Mouse (Mus musculus) gonadal fat pad, adult 2 months (tissue): ENCODE measurements around the gene Zfp872. TPM values are rescaled to one million over a fixed set of nuclear protein-coding genes. Genes with fewer than 3 reads are reported as not detected.
A peak's percentile ranks its signal among the peaks of the same experiment; 100 is the strongest.
"Not testable (repeated sequence)": the region's sequence is repeated elsewhere in the genome, so short reads cannot be mapped to it uniquely, and the experiment has no call there.

ENCODE experiments used
- DNase-seq: peaks from one replicate; pipeline ENCODE4 v3.0.0-alpha.2; 2012; ENCODE audit warnings: low read depth
- polyA plus RNA-seq: library from polyadenylated mRNA; depleted of rRNA; stranded (reverse); fragments of >200 nt; gene quantifications from 2 replicates; pipeline ENCODE4 v1.2.3, GENCODE M21; 2012

Gene Zfp872
- polyA plus RNA-seq, 1 experiment = 1.0 TPM

- DNase-seq = no peak
These were observed 18.6 kb upstream of the Zfp872 start for GRCm38 (mm10) chr9:22169327-22169726.

- no peak for DNase-seq
These were observed 15.6 kb upstream of the Zfp872 start for GRCm38 (mm10) chr9:22172318-22172717.

GRCm38 (mm10) chr9:22196412-22196811 lies 8.5 kb downstream of the Zfp872 start:
- DNase-seq = peak; percentile 84

GRCm38 (mm10) chr9:22213785-22214194 lies 25.9 kb downstream of the Zfp872 start:
- DNase-seq = peak; percentile 51

GRCm38 (mm10) chr9:22214549-22214948 lies 26.7 kb downstream of the Zfp872 start:
- DNase-seq = no peak

GRCm38 (mm10) chr9:22216705-22217104 lies 28.8 kb downstream of the Zfp872 start:
- no peak for DNase-seq

GRCm38 (mm10) chr9:22217858-22218493 lies 30.1 kb downstream of the Zfp872 start:
- DNase-seq = no peak

GRCm38 (mm10) chr9:22224066-22224465 lies 36.2 kb downstream of the Zfp872 start:
- no peak for DNase-seq

GRCm38 (mm10) chr9:22224536-22225503 lies 36.9 kb downstream of the Zfp872 start:
- DNase-seq = peak; percentile 37

- DNase-seq = peak; percentile 99
These were observed 37.9 kb downstream of the Zfp872 start, which contains the start of gene Zfp809 for GRCm38 (mm10) chr9:22225581-22226388. TSS of gene Zfp809 (plus strand) at chr9:22225714.

GRCm38 (mm10) chr9:22226389-22226673 lies 38.4 kb downstream of the Zfp872 start:
- not testable (repeated sequence) for DNase-seq

GRCm38 (mm10) chr9:22226846-22227245 lies 39.0 kb downstream of the Zfp872 start:
- peak; percentile 42 for DNase-seq

GRCm38 (mm10) chr9:22229386-22230026 lies 41.6 kb downstream of the Zfp872 start:
- DNase-seq = no peak

GRCm38 (mm10) chr9:22230061-22230460 lies 42.2 kb downstream of the Zfp872 start:
- no peak for DNase-seq

GRCm38 (mm10) chr9:22230556-22230955 lies 42.7 kb downstream of the Zfp872 start:
- no peak for DNase-seq

- no peak for DNase-seq
These were observed 52.1 kb downstream of the Zfp872 start for GRCm38 (mm10) chr9:22240001-22240400.

GRCm38 (mm10) chr9:22244242-22244641 lies 56.4 kb downstream of the Zfp872 start:
- DNase-seq = no peak
